Mouse (Mus musculus) MEL (cell line): ENCODE data around the gene Tyrobp. TPM values are rescaled to one million over a fixed set of nuclear protein-coding genes. Genes with fewer than 3 reads are reported as not detected.

Experiments used
- DNase-seq: peaks from one replicate; pipeline ENCODE4 v3.0.0; 2011; ENCODE audit warnings: low read depth, low spot score
- H3K27ac ChIP-seq: 2 replicates; pipeline ENCODE4 v1.5.1; 2012; ENCODE audit warnings: low read depth, mild to moderate bottlenecking, control low read depth, low read length, moderate library complexity; ENCODE audit not compliant: control insufficient read depth
- H3K27me3 ChIP-seq, 2 experiments: fragments of 150-350 bp in 1 of 2; sonication (generic) in 1 of 2; 2 replicates each; pipeline ENCODE4 v1.6.1; 2012; ENCODE audit warnings: low read length in 2 of 2, mild to moderate bottlenecking in 2 of 2, improper control_type of control experiment in 1 of 2, moderate library complexity in 1 of 2; ENCODE audit not compliant: insufficient read depth in 2 of 2, control insufficient read depth in 1 of 2
- H3K36me3 ChIP-seq, 2 experiments: 2 replicates each; pipeline ENCODE4 v1.6.1; 2012 to 2014; ENCODE audit warnings: low read length in 2 of 2, improper control_type of control experiment in 1 of 2, inconsistent platforms in 1 of 2, mild to moderate bottlenecking in 1 of 2; ENCODE audit not compliant: insufficient read depth in 2 of 2, control insufficient read depth in 1 of 2
- H3K4me1 ChIP-seq, 2 experiments: fragments of 150-350 bp in 1 of 2; sonication (generic) in 1 of 2; 2 replicates each; pipeline ENCODE4 v1.6.1; 2012; ENCODE audit warnings: low read length in 2 of 2, improper control_type of control experiment in 1 of 2, mild to moderate bottlenecking in 1 of 2; ENCODE audit not compliant: insufficient read depth in 2 of 2, control insufficient read depth in 1 of 2
- H3K4me3 ChIP-seq, 2 experiments: fragments of 150-350 bp in 1 of 2; sonication (generic) in 1 of 2; 2 replicates each; pipeline ENCODE4 v1.5.1; 2012; ENCODE audit warnings: low read depth in 2 of 2, low read length in 2 of 2, mild to moderate bottlenecking in 2 of 2, moderate library complexity in 2 of 2, control low read depth in 1 of 2, improper control_type of control experiment in 1 of 2; ENCODE audit not compliant: control insufficient read depth in 1 of 2, insufficient read depth in 1 of 2
- H3K79me2 ChIP-seq: 2 replicates; pipeline ENCODE4 v1.6.1; 2012; ENCODE audit warnings: mild to moderate bottlenecking, low read length, moderate library complexity; ENCODE audit not compliant: control insufficient read depth, poor library complexity, insufficient read depth
- H3K9ac ChIP-seq: 2 replicates; pipeline ENCODE4 v1.6.1; 2012; ENCODE audit warnings: low read depth, mild to moderate bottlenecking, control low read depth, low read length, moderate library complexity; ENCODE audit not compliant: control insufficient read depth, poor library complexity, severe bottlenecking
- H3K9me3 ChIP-seq: fragments of 150-350 bp; sonication (generic); replicated peaks from 2 replicates; pipeline ENCODE4 v1.6.1; 2012; ENCODE audit warnings: mild to moderate bottlenecking, low read length, improper control_type of control experiment, moderate library complexity; ENCODE audit not compliant: insufficient read depth
- BHLHE40 ChIP-seq: IDR thresholded peaks from 2 replicates; pipeline ENCODE4 v1.6.1; 2012; ENCODE audit warnings: low read depth, mild to moderate bottlenecking, inconsistent platforms, low read length, improper control_type of control experiment, borderline replicate concordance
- CHD1 ChIP-seq: IDR thresholded peaks from 2 replicates; pipeline ENCODE4 v1.6.1; 2012; ENCODE audit warnings: low read depth, mild to moderate bottlenecking, inconsistent platforms, low read length, improper control_type of control experiment
- CHD2 ChIP-seq: IDR thresholded peaks from 2 replicates; pipeline ENCODE4 v1.6.1; 2011; ENCODE audit warnings: low read length, improper control_type of control experiment
- CTCF ChIP-seq, 3 experiments: IDR thresholded peaks in 2 of 3; conservative IDR thresholded peaks in 1 of 3; 2 replicates each; pipeline ENCODE4 v1.5.1; 2011 to 2012; ENCODE audit warnings: low read length in 3 of 3, low read depth in 2 of 3, mild to moderate bottlenecking in 2 of 3, improper control_type of control experiment in 1 of 3, inconsistent platforms in 1 of 3, mixed read lengths in 1 of 3, moderate library complexity in 1 of 3; ENCODE audit not compliant: control insufficient read depth in 1 of 3, insufficient read depth in 1 of 3, poor library complexity in 1 of 3, severe bottlenecking in 1 of 3
- E2F4 ChIP-seq: IDR thresholded peaks from 2 replicates; pipeline ENCODE4 v1.6.1; 2011; ENCODE audit warnings: low read depth, low read length, improper control_type of control experiment, borderline replicate concordance
- ELF1 ChIP-seq: IDR thresholded peaks from 2 replicates; pipeline ENCODE4 v1.6.1; 2014; ENCODE audit warnings: low read depth, mild to moderate bottlenecking, inconsistent platforms, low read length, improper control_type of control experiment, moderate library complexity
- ETS1 ChIP-seq: IDR thresholded peaks from 2 replicates; pipeline ENCODE4 v1.6.1; 2012; ENCODE audit warnings: low read depth, mild to moderate bottlenecking, inconsistent platforms, low read length, improper control_type of control experiment, moderate library complexity
- GABPA ChIP-seq: IDR thresholded peaks from 2 replicates; pipeline ENCODE4 v1.6.1; 2012; ENCODE audit warnings: low read depth, mild to moderate bottlenecking, inconsistent platforms, low read length, improper control_type of control experiment, moderate library complexity
- GATA1 ChIP-seq: IDR thresholded peaks from 2 replicates; pipeline ENCODE4 v1.6.1; 2011; ENCODE audit warnings: low read depth, low read length, improper control_type of control experiment
- HCFC1 ChIP-seq: IDR thresholded peaks from 2 replicates; pipeline ENCODE4 v1.6.1; 2012; ENCODE audit warnings: low read depth, mild to moderate bottlenecking, inconsistent platforms, low read length, improper control_type of control experiment, moderate library complexity
- JUND ChIP-seq: IDR thresholded peaks from 2 replicates; pipeline ENCODE4 v1.6.1; 2011; ENCODE audit warnings: low read depth, mild to moderate bottlenecking, improper control_type of control experiment, low read length
- KAT2A ChIP-seq: conservative IDR thresholded peaks from 2 replicates; pipeline ENCODE4 v1.6.1; 2012; ENCODE audit warnings: low read depth, low read length, improper control_type of control experiment, inconsistent platforms
- MAFK ChIP-seq: IDR thresholded peaks from 2 replicates; pipeline ENCODE4 v1.6.1; 2011; ENCODE audit warnings: low read depth, mild to moderate bottlenecking, low read length, improper control_type of control experiment, borderline replicate concordance
- MAX ChIP-seq: IDR thresholded peaks from 2 replicates; pipeline ENCODE4 v1.6.1; 2011; ENCODE audit warnings: low read length, improper control_type of control experiment
- MAZ ChIP-seq: IDR thresholded peaks from 2 replicates; pipeline ENCODE4 v1.6.1; 2012; ENCODE audit warnings: low read depth, mild to moderate bottlenecking, inconsistent platforms, low read length, improper control_type of control experiment
- MEF2A ChIP-seq: IDR thresholded peaks from 2 replicates; pipeline ENCODE4 v1.6.1; 2014; ENCODE audit warnings: low read depth, mild to moderate bottlenecking, inconsistent platforms, low read length, improper control_type of control experiment; ENCODE audit not compliant: poor library complexity, insufficient replicate concordance, severe bottlenecking; ENCODE audit errors: extremely low read depth
- MXI1 ChIP-seq: IDR thresholded peaks from 2 replicates; pipeline ENCODE4 v1.6.1; 2011; ENCODE audit warnings: mild to moderate bottlenecking, low read depth, low read length, improper control_type of control experiment
- MYB ChIP-seq: IDR thresholded peaks from 2 replicates; pipeline ENCODE4 v1.6.1; 2011; ENCODE audit warnings: mild to moderate bottlenecking, low read depth, low read length, improper control_type of control experiment
- MYC ChIP-seq: IDR thresholded peaks from 2 replicates; pipeline ENCODE4 v1.6.1; 2011; ENCODE audit warnings: low read depth, mild to moderate bottlenecking, low read length, improper control_type of control experiment, moderate library complexity
- NELFE ChIP-seq: IDR thresholded peaks from 2 replicates; pipeline ENCODE4 v1.6.1; 2011; ENCODE audit warnings: low read depth, low read length, improper control_type of control experiment
- POLR2A ChIP-seq, 2 experiments: IDR thresholded peaks; 2 replicates each; pipeline ENCODE4 v1.6.1; 2011 to 2012; ENCODE audit warnings: low read length in 2 of 2, mild to moderate bottlenecking in 2 of 2, control low read depth in 1 of 2, improper control_type of control experiment in 1 of 2, low read depth in 1 of 2, moderate library complexity in 1 of 2; ENCODE audit not compliant: control insufficient read depth in 1 of 2, insufficient read depth in 1 of 2, poor library complexity in 1 of 2
- POLR2AphosphoS2 ChIP-seq: IDR thresholded peaks from 2 replicates; pipeline ENCODE4 v1.6.1; 2011; ENCODE audit warnings: low read length, improper control_type of control experiment
- POLR2AphosphoS5 ChIP-seq: IDR thresholded peaks from 2 replicates; pipeline ENCODE4 v1.6.1; 2012; ENCODE audit warnings: low read depth, borderline replicate concordance, mild to moderate bottlenecking, inconsistent platforms, low read length, moderate library complexity, mixed read lengths
- RAD21 ChIP-seq: IDR thresholded peaks from 2 replicates; pipeline ENCODE4 v1.6.1; 2011; ENCODE audit warnings: mild to moderate bottlenecking, low read depth, low read length, improper control_type of control experiment
- RCOR1 ChIP-seq: IDR thresholded peaks from 2 replicates; pipeline ENCODE4 v1.6.1; 2012; ENCODE audit warnings: low read depth, mild to moderate bottlenecking, inconsistent platforms, low read length, improper control_type of control experiment
- SIN3A ChIP-seq: IDR thresholded peaks from 2 replicates; pipeline ENCODE4 v1.6.1; 2012; ENCODE audit warnings: low read length, improper control_type of control experiment, inconsistent platforms
- SMC3 ChIP-seq: IDR thresholded peaks from 2 replicates; pipeline ENCODE4 v1.6.1; 2011; ENCODE audit warnings: low read depth, low read length, improper control_type of control experiment
- TAL1 ChIP-seq: IDR thresholded peaks from 2 replicates; pipeline ENCODE4 v1.6.1; 2012; ENCODE audit warnings: mild to moderate bottlenecking, inconsistent platforms, low read length, moderate library complexity, mixed read lengths
- TBP ChIP-seq: IDR thresholded peaks from 2 replicates; pipeline ENCODE4 v1.8.0; 2011; ENCODE audit warnings: low read depth, low read length, improper control_type of control experiment
- TCF12 ChIP-seq: IDR thresholded peaks from 2 replicates; pipeline ENCODE4 v1.6.1; 2014; ENCODE audit warnings: low read depth, mild to moderate bottlenecking, inconsistent platforms, low read length, improper control_type of control experiment, moderate library complexity
- UBTF ChIP-seq: IDR thresholded peaks from 2 replicates; pipeline ENCODE4 v1.6.1; 2012; ENCODE audit warnings: low read depth, mild to moderate bottlenecking, inconsistent platforms, low read length, improper control_type of control experiment, moderate library complexity, borderline replicate concordance; ENCODE audit not compliant: insufficient read depth
- USF1 ChIP-seq: IDR thresholded peaks from 2 replicates; pipeline ENCODE4 v1.6.1; 2014; ENCODE audit warnings: low read depth, mild to moderate bottlenecking, inconsistent platforms, low read length, improper control_type of control experiment, moderate library complexity
- USF2 ChIP-seq, 2 experiments: IDR thresholded peaks; 2 replicates each; pipeline ENCODE4 v1.6.1; 2011 to 2012; ENCODE audit warnings: improper control_type of control experiment in 2 of 2, low read length in 2 of 2, borderline replicate concordance in 1 of 2, inconsistent platforms in 1 of 2, low read depth in 1 of 2, mild to moderate bottlenecking in 1 of 2; ENCODE audit not compliant: insufficient read depth in 1 of 2
- ZC3H11A ChIP-seq: IDR thresholded peaks from 2 replicates; pipeline ENCODE4 v1.6.1; 2012; ENCODE audit warnings: low read depth, mild to moderate bottlenecking, inconsistent platforms, low read length, improper control_type of control experiment
- ZKSCAN1 ChIP-seq: IDR thresholded peaks from 2 replicates; pipeline ENCODE4 v1.6.1; 2012; ENCODE audit warnings: low read depth, mild to moderate bottlenecking, inconsistent platforms, low read length, improper control_type of control experiment, moderate library complexity
- ZMIZ1 ChIP-seq: IDR thresholded peaks from 2 replicates; pipeline ENCODE4 v1.6.1; 2012; ENCODE audit warnings: low read depth, mild to moderate bottlenecking, inconsistent platforms, low read length, improper control_type of control experiment, moderate library complexity
- ZNF384 ChIP-seq: IDR thresholded peaks from 2 replicates; pipeline ENCODE4 v1.6.1; 2012; ENCODE audit warnings: low read depth, mild to moderate bottlenecking, inconsistent platforms, low read length, improper control_type of control experiment
- polyA plus RNA-seq, 2 experiments: library from polyadenylated mRNA; stranded (reverse) in 1 of 2; unstranded in 1 of 2; fragments of >175 nt in 1 of 2; fragments of >200 nt in 1 of 2; gene quantifications; 2 replicates each; pipeline versions ENCODE4 v1.2.1 to v1.2.4; 2012; ENCODE audit warnings: low replicate concordance in 2 of 2, low read depth in 1 of 2; ENCODE audit not compliant: insufficient read length in 2 of 2, insufficient read depth in 1 of 2, missing spikeins in 1 of 2
- total RNA-seq: library from RNA; depleted of rRNA; stranded (reverse); fragments of 300-350 nt; gene quantifications from 2 replicates; pipeline ENCODE4 v1.2.3, GENCODE M21; 2012

The Tyrobp gene
- total and polyA plus RNA-seq, 3 experiments = 2.8 to 13.6 TPM; not detected in 1

DNA sequence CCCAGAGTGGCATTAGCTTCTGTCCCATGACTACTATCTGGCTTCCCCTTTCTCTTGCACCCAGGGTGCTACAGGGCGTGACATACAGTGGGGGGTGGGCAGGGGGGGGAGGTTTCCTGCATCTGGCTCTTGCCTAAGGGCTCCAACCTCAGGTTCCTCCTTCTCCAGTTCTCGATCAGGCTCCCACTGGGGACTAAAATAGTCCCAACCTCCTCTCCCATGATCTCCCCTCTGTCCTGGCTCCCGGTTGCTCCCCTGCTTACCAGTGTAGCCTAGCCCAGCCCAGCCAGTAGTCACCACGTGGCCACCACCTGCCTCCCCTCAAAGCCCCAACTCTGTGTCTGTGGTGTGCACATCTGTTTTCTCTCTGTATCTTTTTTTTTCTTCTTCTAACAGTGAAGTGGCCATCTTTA, 819 bp upstream of the Tyrobp start:
- peak overlapping the region; percentile 58 for H3K27ac ChIP-seq
- no peaks in the 10 kb centered on the region for H3K79me2 ChIP-seq
- peak; percentile 80 for DNase-seq
- peak overlapping the region; percentile 50 for H3K9ac ChIP-seq
- H3K36me3 ChIP-seq = peaks cover 0 to 16% of the 10 kb centered on the region in 2 experiments; a peak in 2 of 4 replicates
- no peaks in the 10 kb centered on the region; a peak in 1 of 4 replicates for H3K27me3 ChIP-seq
- no peaks in the 10 kb centered on the region for H3K9me3 ChIP-seq
- peaks cover 3 to 22% of the 10 kb centered on the region in 2 experiments for H3K4me1 ChIP-seq
- H3K4me3 ChIP-seq = peak overlapping the region in 1 of 2 experiments; percentile 9; a peak in 1 of 4 replicates
- TF ChIP-seq ETS1 (peak; percentile 46; the same call in 1 of the 2 replicates), GABPA (no peak), ZMIZ1 (no peak), SIN3A (peak; percentile 58), POLR2A (IDR thresholded peaks at IDR 0.05; ENCODE audit: control insufficient read depth in 1 of 2, insufficient read depth in 1 of 2, low read depth in 1 of 2, low read length in 2 of 2, poor library complexity in 1 of 2) (peak in 1 of 2 experiments; percentile 48; a peak in 1 of 4 replicates), CHD2 (no peak; the same call in 1 of the 2 replicates), BHLHE40 (no peak), E2F4 (no peak), ZNF384 (0 out of 2 replicates have a peak, but pooled peaks have one; percentile 8), RCOR1 (no peak; the same call in 1 of the 2 replicates), ZKSCAN1 (no peak), MAX (peak; percentile 65), MYB (no peak), JUND (no peak), MAZ (peak; percentile 75), ELF1 (no peak), POLR2AphosphoS5 (no peak), MAFK (no peak), MXI1 (peak; percentile 23; the same call in 1 of the 2 replicates), RAD21 (no peak), UBTF (no peak), NELFE (peak; percentile 28; the same call in 1 of the 2 replicates), TBP (0 out of 2 replicates have a peak, but pooled peaks have one; percentile 42), KAT2A (no peak), HCFC1 (peak; percentile 25; the same call in 1 of the 2 replicates), MYC (no peak), USF1 (peak; percentile 48; the same call in 1 of the 2 replicates), SMC3 (no peak), USF2 (IDR thresholded peaks at IDR 0.05; ENCODE audit: borderline replicate concordance in 1 of 2, insufficient read depth in 1 of 2, low read depth in 1 of 2, low read length in 2 of 2) (no peak), MEF2A (no peak), CHD1 (no peak), TCF12 (0 out of 2 replicates have a peak, but pooled peaks have one; percentile 21), CTCF (IDR thresholded peaks at IDR 0.05 in 2 of 3, conservative IDR thresholded peaks at IDR 0.05 in 1 of 3; ENCODE audit: control insufficient read depth in 1 of 3, insufficient read depth in 1 of 3, low read depth in 2 of 3, low read length in 3 of 3, poor library complexity in 1 of 3, severe bottlenecking in 1 of 3) (no peak), GATA1 (no peak; the same call in 1 of the 2 replicates), ZC3H11A (no peak), TAL1 (no peak), POLR2AphosphoS2 (no peak)
